In the genomic region with DNA sequence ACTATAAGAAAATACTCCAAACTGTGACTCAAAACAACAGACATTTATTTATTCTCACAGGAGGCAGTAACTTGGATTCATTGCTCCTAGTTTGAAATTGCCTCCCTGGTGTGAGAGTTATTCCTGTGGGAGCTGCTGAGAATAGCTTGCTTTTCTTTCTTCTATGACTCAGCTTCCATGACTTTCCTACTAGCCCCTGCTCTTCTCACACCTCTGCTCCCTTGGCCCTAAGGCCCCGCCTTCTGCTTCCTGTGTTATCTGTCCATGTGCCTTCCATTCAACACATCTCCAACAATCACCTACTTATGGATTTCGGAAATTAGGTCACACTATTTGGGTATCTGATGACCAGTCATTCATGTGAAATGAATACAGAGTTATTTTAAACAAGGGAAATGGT, we compare ENCODE assay signal across 16 mouse cellular contexts.
"Had no signal": no experiment of that assay in that cellular context is flagged by ENCODE, and none has a peak within 500 bp of the region (broad histone marks: within the 10 kb centered on the region; RNA-seq: fewer than 3 reads in every experiment).

No protein-coding gene starts in this region.

- H3K4me1 ChIP-seq: liver, embryonic 13.5 days; lung, embryonic 15.5 days; megakaryocyte, embryonic 14.5 days; neural tube, embryonic 12.5 days had no signal

- H3K9me3 ChIP-seq: limb, embryonic 12.5 days; liver, embryonic 13.5 days; lung, embryonic 15.5 days; megakaryocyte, embryonic 14.5 days; midbrain, embryonic 15.5 days; neural tube, embryonic 12.5 days had no signal

- H3K27ac ChIP-seq: limb, embryonic 12.5 days; liver, embryonic 13.5 days; lung, embryonic 15.5 days; macrophage; midbrain, embryonic 15.5 days; neural tube, embryonic 12.5 days; stomach, postnatal 0 days had no signal

- H3K4me3 ChIP-seq: limb, embryonic 12.5 days; liver, embryonic 13.5 days; lung, embryonic 15.5 days; megakaryocyte, embryonic 14.5 days; midbrain, embryonic 15.5 days; neural tube, embryonic 12.5 days had no signal

- H3K9ac ChIP-seq: limb, embryonic 12.5 days; liver, embryonic 13.5 days; liver, postnatal 0 days; lung, embryonic 15.5 days; midbrain, embryonic 15.5 days; neural tube, embryonic 12.5 days had no signal

- H3K27me3 ChIP-seq: limb, embryonic 12.5 days; liver, embryonic 13.5 days; lung, embryonic 15.5 days; megakaryocyte, embryonic 14.5 days; midbrain, embryonic 15.5 days; neural tube, embryonic 12.5 days had no signal

- DNase-seq: kidney, postnatal 25 days; layer of hippocampus, adult 9-11 months; layer of hippocampus, postnatal 36 days; liver; liver, embryonic 13.5 days; liver, postnatal 0 days; lung, postnatal 14 days; thymus, postnatal 4 days had no signal

- H3K36me3 ChIP-seq: limb, embryonic 12.5 days; liver, embryonic 13.5 days; lung, embryonic 15.5 days; midbrain, embryonic 15.5 days; neural tube, embryonic 12.5 days had no signal

- ATAC-seq: liver, postnatal 0 days had no signal

- H3K4me2 ChIP-seq: limb, embryonic 12.5 days; liver, embryonic 13.5 days; lung, embryonic 15.5 days; midbrain, embryonic 11.5 days; midbrain, embryonic 15.5 days; neural tube, embryonic 12.5 days had no signal
